Mouse (Mus musculus) urinary bladder, postnatal 4 days (tissue): ENCODE measurements around the gene Snx5.

Experiments
- DNase-seq, 2 experiments: peaks; one replicate each; pipeline ENCODE4 v3.0.0; 2021 to 2022; ENCODE audit warnings: low spot score in 2 of 2

Snx5 gene

DNA sequence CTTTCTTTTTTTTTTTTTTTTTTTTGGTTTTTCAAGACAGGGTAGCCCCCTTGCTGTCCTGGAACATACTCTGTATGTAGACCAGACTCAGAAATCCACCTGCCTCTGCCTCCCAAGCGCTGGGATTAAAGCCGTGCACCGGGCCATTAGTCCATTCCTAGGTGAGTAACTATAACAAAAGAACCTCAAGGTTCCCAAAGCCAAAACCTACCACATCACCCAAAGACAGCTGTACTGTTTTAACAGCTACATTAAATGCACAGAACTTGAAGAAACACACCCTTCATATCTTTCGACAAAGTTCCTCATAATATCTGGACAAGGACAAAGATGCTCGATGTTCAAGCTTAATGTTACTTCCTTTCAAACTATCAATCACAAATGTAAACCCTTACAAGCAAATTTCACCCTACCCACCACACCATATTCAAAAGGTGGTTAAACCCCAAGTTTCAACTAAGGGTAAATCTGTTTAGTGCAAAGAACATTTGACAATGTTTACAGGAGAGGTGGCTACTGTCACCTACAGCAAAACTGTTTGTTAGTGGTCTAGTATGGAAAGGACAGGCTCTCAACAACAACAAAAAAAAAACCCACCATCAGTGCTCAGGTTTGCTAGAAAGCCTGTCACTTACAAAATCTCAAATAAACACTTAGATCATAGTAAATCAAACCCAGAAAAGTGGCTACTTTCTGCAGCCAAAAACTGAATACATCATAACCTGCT is 3.5 kb downstream of the Snx5 start:
- no peak for DNase-seq

DNA sequence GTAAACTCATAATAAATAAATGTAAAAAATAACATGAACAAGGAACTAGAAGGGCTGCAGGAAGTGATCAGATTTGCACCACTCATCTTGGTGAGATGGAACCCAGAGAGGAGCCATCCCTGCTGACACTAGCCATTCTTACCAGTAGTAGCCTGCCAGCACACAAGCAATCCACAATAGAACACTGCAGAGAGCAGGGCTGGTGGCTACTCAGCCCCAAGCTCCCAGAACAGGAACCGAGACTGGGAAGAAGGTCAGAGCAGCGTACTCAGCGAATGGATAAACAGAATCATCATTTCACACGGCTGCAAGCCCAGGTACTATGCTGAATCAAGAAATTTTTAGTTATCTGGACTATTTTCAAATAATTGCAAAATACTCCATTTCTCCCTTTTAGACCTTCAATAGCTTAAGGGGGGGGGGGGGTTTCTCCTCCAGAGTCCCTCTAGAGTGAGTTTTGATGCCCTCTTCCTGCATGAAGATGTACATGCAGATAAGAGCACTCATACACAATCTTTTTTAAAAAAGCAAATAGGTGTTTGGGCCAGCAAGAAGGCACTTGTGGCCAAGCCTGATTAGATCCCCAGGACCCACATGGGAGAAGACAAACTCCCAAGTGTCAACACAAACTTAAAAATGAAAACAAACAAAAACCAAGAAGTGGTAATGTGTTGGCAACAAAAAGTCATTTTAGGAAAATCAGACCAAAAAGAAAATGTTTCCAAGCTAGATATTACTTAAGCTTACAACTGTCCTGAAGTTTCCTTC is 4.6 kb downstream of the Snx5 start:
- no peak for DNase-seq

GRCm38 (mm10) chr2:144265120-144265488 is 5.6 kb downstream of the Snx5 start:
- DNase-seq, result no peak

DNA sequence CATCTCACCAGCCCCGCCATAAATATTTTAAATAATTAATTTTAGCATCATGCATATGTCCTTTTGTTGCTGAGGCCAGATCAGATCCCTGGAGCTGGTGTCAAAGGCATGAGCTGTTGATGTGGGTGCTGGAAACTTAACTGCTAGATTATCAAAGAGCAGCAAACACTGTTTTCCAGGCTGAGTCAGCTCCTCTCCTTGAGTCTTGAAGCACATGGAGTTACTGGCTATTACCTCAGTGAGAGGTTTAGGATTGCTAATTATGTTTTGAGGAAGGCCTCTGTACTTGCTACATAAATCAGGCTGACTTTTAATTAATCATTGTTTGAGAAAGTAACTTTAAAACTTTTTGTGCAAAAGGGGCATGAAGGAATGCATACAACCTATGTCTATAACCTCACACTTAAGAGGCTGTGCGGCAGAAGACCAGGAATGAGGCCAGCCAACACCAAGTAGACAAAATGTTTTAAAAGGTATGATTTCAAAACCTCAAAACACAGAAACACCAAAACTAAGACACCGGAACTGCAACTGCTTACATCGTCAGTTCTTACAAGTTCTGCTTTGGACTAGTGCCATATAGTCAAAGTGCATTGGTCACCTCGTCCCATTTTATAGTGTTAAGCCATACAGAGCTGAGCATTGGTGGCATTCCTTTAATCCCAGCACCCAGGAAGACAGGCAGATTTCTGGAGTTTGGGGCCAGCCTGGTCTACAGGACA is 6.1 kb downstream of the Snx5 start:
- DNase-seq, result no peak

DNA sequence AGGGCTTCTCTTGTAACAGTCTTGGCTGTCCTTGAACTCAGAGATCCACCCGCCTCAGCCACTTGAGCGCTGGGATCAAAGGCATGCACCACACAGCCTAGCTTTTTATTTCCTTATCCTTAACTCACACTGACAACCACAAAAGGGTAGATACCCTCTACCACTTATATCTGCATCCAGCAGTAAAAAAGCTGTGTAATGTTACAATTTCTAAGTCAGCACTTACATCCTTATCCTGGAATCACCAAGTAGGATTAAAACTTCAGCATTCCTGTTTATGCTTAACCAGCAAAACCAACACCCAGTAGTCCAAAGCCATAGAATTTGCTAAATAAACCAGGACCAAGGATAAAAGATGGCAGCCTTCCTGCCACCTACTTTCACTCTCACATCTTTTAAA is 7.9 kb downstream of the Snx5 start:
- DNase-seq, result no peak

DNA sequence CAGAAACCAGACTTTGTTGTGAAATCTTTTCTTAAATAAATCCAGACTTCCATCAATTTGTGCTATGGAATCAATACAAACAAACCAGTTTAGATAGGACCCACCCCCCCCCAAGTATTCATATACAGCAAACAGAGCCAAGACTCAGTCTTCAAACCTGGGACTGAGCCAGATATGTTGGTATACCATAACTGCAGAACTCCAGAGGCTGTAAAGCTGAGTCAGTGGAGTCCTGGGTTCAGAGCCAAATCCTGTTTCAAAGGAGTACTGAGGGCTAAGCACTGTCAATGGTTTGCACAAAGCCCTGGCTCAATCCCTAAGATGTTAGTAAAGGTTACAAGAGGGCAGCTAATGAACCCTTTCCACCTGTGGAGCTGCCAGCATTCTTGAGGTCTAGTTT is 20.6 kb downstream of the Snx5 start:
- no peak for DNase-seq

- no peak for DNase-seq
Measured at GRCm38 (mm10) chr2:144248613-144249376, 21.9 kb downstream of the Snx5 start.

DNA sequence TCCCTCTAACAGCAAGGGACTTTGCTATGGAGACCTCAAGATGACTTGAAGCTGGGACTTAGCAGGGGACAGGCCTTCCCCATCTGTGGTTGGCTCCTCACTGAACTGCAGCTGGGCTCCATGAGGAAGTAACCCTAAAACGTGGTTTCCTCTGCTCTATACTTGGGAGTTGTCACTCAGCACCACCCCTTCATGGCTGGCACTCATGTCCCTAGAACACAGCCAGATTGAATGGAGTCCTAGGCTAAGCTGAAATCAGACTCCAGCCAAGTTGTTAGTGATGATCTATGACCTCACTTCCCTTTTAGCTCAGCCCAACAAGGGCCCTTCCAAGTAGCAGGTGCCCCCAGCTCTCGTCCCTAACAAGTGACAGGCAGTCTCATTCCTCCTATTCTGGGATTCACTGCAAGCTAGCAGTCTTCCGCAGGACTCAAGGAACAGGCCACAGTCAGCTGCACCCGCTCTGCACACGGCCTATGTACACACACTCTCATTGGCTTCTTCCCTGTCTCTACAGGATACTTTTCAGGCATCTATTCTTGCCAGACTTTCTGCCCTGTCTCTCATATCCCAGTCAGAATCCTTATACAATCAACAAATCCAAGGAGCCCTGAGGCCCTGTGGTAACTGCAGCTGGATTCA is 23.2 kb downstream of the Snx5 start:
- no peak for DNase-seq

- DNase-seq, result no peak
Measured at GRCm38 (mm10) chr2:144246270-144246669, 24.4 kb downstream of the Snx5 start.

- DNase-seq, result no peak
Measured at GRCm38 (mm10) chr2:144245464-144245863, 25.2 kb downstream of the Snx5 start.

GRCm38 (mm10) chr2:144240095-144240899 is 30.4 kb downstream of the Snx5 start:
- DNase-seq, result no peak

DNA sequence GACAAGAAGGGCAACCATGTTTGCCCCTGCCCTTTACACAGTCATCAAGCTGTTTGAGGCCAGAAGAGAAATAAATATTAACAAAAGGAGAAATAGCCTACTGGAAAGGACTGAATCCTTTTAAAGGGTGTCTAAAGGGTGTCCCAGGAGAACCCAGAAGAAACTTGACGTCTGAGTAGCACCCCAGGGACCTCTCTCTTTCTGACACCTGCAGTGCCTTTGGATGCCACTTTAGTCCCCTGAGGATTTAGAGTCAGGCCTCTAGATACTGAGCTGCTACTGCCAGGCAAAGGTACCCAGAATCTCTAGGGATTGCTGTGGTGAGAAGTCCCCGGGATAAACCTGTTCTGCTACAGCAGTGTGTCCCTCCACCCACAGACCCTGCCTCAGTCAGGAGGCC is 31.4 kb downstream of the Snx5 start:
- DNase-seq, result no peak

DNA sequence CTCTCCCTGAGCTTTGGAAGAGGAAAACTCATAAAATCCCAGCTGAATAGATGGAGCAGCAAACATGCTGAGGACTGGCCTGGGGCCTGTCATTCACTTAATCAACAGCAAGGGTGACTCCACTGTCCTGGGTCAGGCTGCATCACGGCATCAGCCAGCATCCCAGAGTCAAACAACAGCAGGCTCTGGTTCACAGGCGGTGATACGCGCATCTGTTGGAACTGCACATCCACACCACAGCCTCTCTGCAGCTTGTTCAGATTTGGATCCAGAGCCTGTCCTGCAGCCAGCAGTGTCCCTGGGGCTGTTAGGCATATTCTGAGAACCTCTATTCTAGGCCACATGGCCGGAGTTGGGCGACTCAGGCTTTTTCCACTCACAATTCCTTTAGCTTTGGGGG is 32.4 kb downstream of the Snx5 start:
- peak in 1 of 2 experiments; percentile 37 for DNase-seq

DNA sequence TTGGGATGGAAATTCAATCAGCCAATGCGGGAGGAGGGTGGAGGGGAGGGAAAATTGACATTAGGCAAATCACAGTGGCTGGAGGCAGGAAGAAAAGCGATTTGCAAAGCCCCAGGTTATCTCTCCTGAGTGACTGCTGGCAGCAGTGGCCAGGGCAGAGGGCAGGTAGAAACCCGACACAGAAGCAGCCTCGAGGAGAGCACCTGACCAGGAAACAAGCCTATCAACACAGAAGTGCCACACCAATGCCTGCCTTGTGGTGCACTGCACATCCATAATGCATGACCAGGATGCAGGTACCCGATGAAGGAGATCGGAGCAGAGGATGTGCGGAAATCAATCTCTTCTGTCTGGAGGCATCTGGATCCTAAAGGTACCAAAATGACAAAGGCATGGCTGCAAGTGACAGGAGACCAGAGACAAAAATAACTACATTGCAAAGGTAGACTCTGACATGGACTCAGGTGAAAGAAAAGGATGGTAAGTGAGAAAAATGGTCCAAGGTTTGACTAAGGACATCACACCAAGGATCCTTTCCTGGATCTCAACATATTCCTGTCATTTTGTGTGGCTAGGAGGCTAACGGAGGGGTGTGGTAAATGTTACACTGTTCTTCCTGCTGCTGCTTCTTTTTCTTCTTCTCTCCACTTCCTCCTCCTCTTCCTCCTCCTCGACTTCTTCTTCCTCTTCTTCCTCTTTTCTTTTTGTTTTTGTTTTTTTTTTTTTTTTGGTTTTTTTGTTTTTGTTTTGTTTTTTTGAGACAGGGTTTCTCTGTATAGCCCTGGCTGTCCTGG is 33.7 kb downstream of the Snx5 start:
- DNase-seq, result no peak

DNA sequence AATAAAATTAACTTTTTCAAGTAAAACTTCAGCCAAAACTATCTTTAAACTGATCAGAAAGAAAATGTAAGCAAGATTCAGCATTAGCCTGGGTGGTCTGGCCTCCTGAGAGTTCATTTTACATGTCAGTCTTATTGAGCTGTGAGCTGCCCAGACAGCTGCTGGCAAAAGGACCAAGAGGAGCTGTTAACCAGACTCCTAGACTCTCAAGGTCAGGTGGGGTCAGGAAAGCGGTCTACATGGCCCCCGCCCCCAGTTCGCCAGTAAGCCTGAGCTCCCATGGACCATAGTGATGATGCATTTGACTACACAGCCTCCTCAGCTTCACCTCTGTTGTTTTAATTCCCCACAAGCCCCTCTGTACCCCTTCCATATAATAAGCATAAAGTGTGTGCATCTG is 34.9 kb downstream of the Snx5 start:
- no peak for DNase-seq

DNA sequence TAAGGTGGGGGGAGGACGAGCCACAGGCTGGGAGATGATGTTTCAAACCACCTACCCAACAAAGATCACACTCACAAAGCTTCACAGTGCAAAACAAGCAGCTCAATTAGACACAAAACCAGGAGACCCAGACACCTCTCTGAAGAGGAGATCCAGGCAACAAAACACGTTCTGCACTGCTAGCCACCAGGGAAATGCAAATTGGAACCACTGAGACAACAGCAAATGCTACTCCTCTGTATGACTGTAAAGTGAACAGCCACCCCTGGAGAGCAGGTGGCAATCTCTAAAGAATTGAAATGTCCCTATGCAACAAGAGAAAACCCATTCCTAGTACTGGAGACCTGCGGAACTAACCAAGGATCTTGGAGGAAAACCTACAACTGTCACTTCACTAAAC is 37.2 kb downstream of the Snx5 start:
- no peak for DNase-seq

DNA sequence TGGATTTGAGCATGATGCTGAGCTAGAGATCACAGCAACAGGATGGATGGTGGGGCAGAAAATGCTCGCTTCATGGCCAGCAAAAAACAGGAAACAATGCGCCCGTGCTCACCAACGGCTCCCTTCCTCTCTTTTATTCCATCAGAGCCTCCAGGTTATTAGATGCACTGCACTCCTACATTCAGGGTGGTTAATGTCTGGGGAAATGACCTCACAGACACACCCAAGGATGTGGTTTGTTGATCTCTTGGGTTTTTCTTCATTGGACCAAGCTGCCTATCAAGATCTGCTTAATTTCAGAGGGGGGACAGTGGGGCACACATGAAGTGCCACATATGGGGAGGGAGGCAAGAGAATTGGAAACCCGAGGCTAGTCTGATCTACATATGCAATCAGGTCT is 39.6 kb downstream of the Snx5 start:
- DNase-seq, result no peak

GRCm38 (mm10) chr2:144230498-144230897 is 40.2 kb downstream of the Snx5 start:
- no peak for DNase-seq

DNA sequence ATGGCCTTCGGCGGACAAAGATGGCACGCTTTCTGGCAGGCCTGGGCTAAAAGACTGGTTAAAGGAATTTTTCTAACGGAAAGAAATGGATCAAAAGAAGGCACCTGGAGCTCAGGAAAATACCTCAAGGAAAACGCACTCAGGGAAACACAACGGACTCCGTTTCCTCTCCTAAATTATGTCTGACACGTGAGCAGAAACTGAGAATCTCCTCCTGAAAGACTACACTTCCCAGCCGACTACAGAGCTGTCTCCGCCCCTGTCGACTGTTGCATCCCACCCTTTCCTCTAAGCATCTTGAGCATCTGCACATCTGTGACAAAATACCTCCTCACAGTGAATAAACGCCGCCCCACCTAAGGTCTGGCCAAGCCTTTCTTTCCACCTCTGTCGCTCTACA is 41.1 kb downstream of the Snx5 start:
- DNase-seq, result no peak
